30 mouse cellular contexts compared by ENCODE assay signal in the genomic region with DNA sequence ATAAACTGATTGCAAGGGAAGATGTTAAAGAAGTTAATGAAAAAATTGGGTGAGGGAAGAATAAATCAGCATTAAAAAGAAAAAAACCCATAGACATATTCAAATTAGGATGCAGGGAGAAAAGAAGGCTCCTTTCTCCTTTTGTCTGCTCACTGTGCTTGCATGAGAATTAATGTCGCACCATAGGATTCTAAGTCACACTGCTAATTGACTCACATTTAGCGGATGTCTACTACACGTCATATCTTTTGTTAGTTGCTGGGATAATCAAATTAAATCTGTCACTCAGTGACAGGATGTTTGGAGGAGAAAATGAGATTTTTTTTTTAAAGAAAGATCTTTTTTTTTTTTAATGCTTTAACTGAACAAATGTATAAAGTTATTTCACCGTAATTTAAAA. TPM values are rescaled to one million over a fixed set of nuclear protein-coding genes. Genes with fewer than 3 reads are reported as not detected.
DNase-seq lines count a peak whose midpoint lies in the region; ATAC-seq and TF ChIP-seq lines count a peak whose summit lies in the region.
"Had no signal": no experiment of that assay in that cellular context is flagged by ENCODE, and none has a peak within 500 bp of the region (broad histone marks: within the 10 kb centered on the region; RNA-seq: fewer than 3 reads in every experiment).

No protein-coding gene starts in this region.

- H3K27me3 ChIP-seq in forebrain, embryonic 11.5 days (ENCODE audit: control insufficient read depth, insufficient read depth, low read length): no peaks in the 10 kb centered on the region
- H3K27me3 ChIP-seq in forebrain, embryonic 10.5 days (ENCODE audit: poor library complexity, severe bottlenecking): no peaks in the 10 kb centered on the region
- H3K27me3 ChIP-seq in midbrain, embryonic 14.5 days (ENCODE audit: control insufficient read depth, insufficient read depth, low read length): no peaks in the 10 kb centered on the region
- no peaks in the 10 kb centered on the region for H3K27me3 ChIP-seq in midbrain, postnatal 0 days (ENCODE audit: insufficient read depth, low read length)
- no peaks in the 10 kb centered on the region for H3K27me3 ChIP-seq in forebrain, embryonic 14.5 days (replicated peaks; ENCODE audit: control insufficient read depth, insufficient read depth, low read length)
- H3K27me3 ChIP-seq in hindbrain, embryonic 14.5 days (ENCODE audit: control insufficient read depth, insufficient read depth, low read length): no peaks in the 10 kb centered on the region
- H3K27me3 ChIP-seq: CH12.LX; embryonic facial prominence, embryonic 13.5 days; heart, embryonic 12.5 days; limb, embryonic 15.5 days; liver, embryonic 13.5 days had no signal

- 51% methylated on average over 4 of the region's 4 CpGs for WGBS in forebrain, embryonic 11.5 days
- WGBS in forebrain, embryonic 10.5 days: 72% methylated on average over 4 of the region's 4 CpGs
- WGBS in midbrain, embryonic 14.5 days: 21% methylated on average over 4 of the region's 4 CpGs
- 38% methylated on average over 4 of the region's 4 CpGs for WGBS in midbrain, postnatal 0 days
- 18% methylated on average over 4 of the region's 4 CpGs for WGBS in forebrain, embryonic 14.5 days
- 33% methylated on average over 4 of the region's 4 CpGs for WGBS in hindbrain, embryonic 14.5 days

- DNase-seq in forebrain, embryonic 11.5 days (ENCODE audit: low spot score): no peak
- no peak for DNase-seq in forebrain, embryonic 10.5 days (ENCODE audit: extremely low spot score, low spot score)
- DNase-seq in midbrain, embryonic 14.5 days: peak; percentile 49
- no peak for DNase-seq in midbrain, postnatal 0 days (ENCODE audit: low spot score)
- DNase-seq in forebrain, embryonic 14.5 days (ENCODE audit: low spot score): peak; percentile 77
- no peak for DNase-seq in hindbrain, embryonic 14.5 days (ENCODE audit: low spot score)
- no peak for DNase-seq in lung, postnatal 36 days
- no peak for DNase-seq in spleen, adult 12 weeks (ENCODE audit: low spot score)
- DNase-seq: adrenal gland, adult 2 months; adrenal gland, postnatal 36 days; cerebellum, adult 11 months; cerebellum, adult 9-11 months; gastrocnemius, postnatal 36 days; heart, adult 2 months; heart, postnatal 4 days; kidney, adult 11 months; kidney, postnatal 14 days; layer of hippocampus, adult 9-11 months; liver, embryonic 13.5 days; lung, adult 18-20 months; thymus, postnatal 4 days had no signal

- H3K4me2 ChIP-seq in forebrain, embryonic 11.5 days (ENCODE audit: low read depth, low read length, severe bottlenecking): no peak overlapping the region
- no peak overlapping the region for H3K4me2 ChIP-seq in midbrain, embryonic 14.5 days (ENCODE audit: low read length)
- no peak overlapping the region for H3K4me2 ChIP-seq in midbrain, postnatal 0 days (ENCODE audit: low read depth, low read length, poor library complexity, severe bottlenecking)
- H3K4me2 ChIP-seq in forebrain, embryonic 14.5 days (ENCODE audit: low read length): no peak overlapping the region
- no peak overlapping the region for H3K4me2 ChIP-seq in hindbrain, embryonic 14.5 days (replicated peaks)
- H3K4me2 ChIP-seq: embryonic facial prominence, embryonic 13.5 days; heart, embryonic 12.5 days; limb, embryonic 15.5 days; liver, embryonic 13.5 days had no signal

- no peak for TF ChIP-seq CTCF in midbrain, postnatal 0 days (IDR thresholded peaks at IDR 0.05)

- peak; percentile 48; the same call in 1 of the 2 replicates for ATAC-seq in forebrain, embryonic 11.5 days (replicated peaks; ENCODE audit: low FRiP score)
- no peak for ATAC-seq in midbrain, embryonic 14.5 days (ENCODE audit: low FRiP score, low TSS enrichment)
- no peak for ATAC-seq in midbrain, postnatal 0 days (ENCODE audit: low FRiP score)
- peak; percentile 91 for ATAC-seq in forebrain, embryonic 14.5 days
- peak; percentile 55; the same call in 1 of the 2 replicates for ATAC-seq in hindbrain, embryonic 14.5 days (ENCODE audit: low FRiP score)
- ATAC-seq: activated CD4-positive, CD25-positive, alpha-beta regulatory T cell, adult 4 months; inflammation-experienced regulatory T-cells, adult 6 months had no signal

- no peaks in the 10 kb centered on the region for H3K4me1 ChIP-seq in forebrain, embryonic 11.5 days (replicated peaks; ENCODE audit: control insufficient read depth, insufficient read depth, low read length)
- no peaks in the 10 kb centered on the region for H3K4me1 ChIP-seq in forebrain, embryonic 10.5 days
- no peaks in the 10 kb centered on the region; the same call in none of the 2 replicates for H3K4me1 ChIP-seq in midbrain, embryonic 14.5 days (ENCODE audit: control insufficient read depth, insufficient read depth, low read length)
- no peaks in the 10 kb centered on the region for H3K4me1 ChIP-seq in midbrain, postnatal 0 days (ENCODE audit: insufficient read depth, low read length)
- peaks cover 5% of the 10 kb centered on the region; the same call in 1 of the 2 replicates for H3K4me1 ChIP-seq in forebrain, embryonic 14.5 days (ENCODE audit: control insufficient read depth, insufficient read depth, low read length)
- H3K4me1 ChIP-seq in hindbrain, embryonic 14.5 days (replicated peaks; ENCODE audit: control insufficient read depth, insufficient read depth, low read length): peaks cover 6% of the 10 kb centered on the region; the same call in 1 of the 2 replicates
- H3K4me1 ChIP-seq: embryonic facial prominence, embryonic 13.5 days; heart, embryonic 12.5 days; limb, embryonic 10.5 days; limb, embryonic 15.5 days; liver, embryonic 13.5 days had no signal

- H3K9ac ChIP-seq in forebrain, embryonic 11.5 days (ENCODE audit: low read length): no peak overlapping the region
- H3K9ac ChIP-seq in midbrain, embryonic 14.5 days (replicated peaks; ENCODE audit: low read length): no peak overlapping the region
- H3K9ac ChIP-seq in midbrain, postnatal 0 days (replicated peaks; ENCODE audit: low read length, poor library complexity, severe bottlenecking): no peak overlapping the region
- H3K9ac ChIP-seq in forebrain, embryonic 14.5 days (ENCODE audit: low read length): no peak overlapping the region
- no peak overlapping the region for H3K9ac ChIP-seq in hindbrain, embryonic 14.5 days
- H3K9ac ChIP-seq: embryonic facial prominence, embryonic 13.5 days; heart, embryonic 12.5 days; limb, embryonic 15.5 days; liver, embryonic 13.5 days had no signal

- no peak overlapping the region for H3K27ac ChIP-seq in forebrain, embryonic 11.5 days (ENCODE audit: low read depth, low read length)
- H3K27ac ChIP-seq in forebrain, embryonic 10.5 days: no peak overlapping the region
- no peak overlapping the region for H3K27ac ChIP-seq in midbrain, embryonic 14.5 days (replicated peaks; ENCODE audit: low read depth, low read length)
- no peak overlapping the region for H3K27ac ChIP-seq in midbrain, postnatal 0 days (ENCODE audit: low read depth, low read length)
- H3K27ac ChIP-seq in forebrain, embryonic 14.5 days (ENCODE audit: low read depth, low read length): no peak overlapping the region
- H3K27ac ChIP-seq in hindbrain, embryonic 14.5 days: no peak overlapping the region
- H3K27ac ChIP-seq: embryonic facial prominence, embryonic 13.5 days; heart, adult 2 months; limb, embryonic 10.5 days; limb, embryonic 15.5 days; liver, embryonic 13.5 days; macrophage had no signal

- no peaks in the 10 kb centered on the region for H3K36me3 ChIP-seq in forebrain, embryonic 11.5 days (ENCODE audit: control insufficient read depth, insufficient read depth, low read length)
- H3K36me3 ChIP-seq in forebrain, embryonic 10.5 days (replicated peaks): no peaks in the 10 kb centered on the region
- H3K36me3 ChIP-seq in midbrain, embryonic 14.5 days (ENCODE audit: control insufficient read depth, insufficient read depth, low read length): no peaks in the 10 kb centered on the region
- H3K36me3 ChIP-seq in midbrain, postnatal 0 days (ENCODE audit: insufficient read depth, low read length): no peaks in the 10 kb centered on the region
- H3K36me3 ChIP-seq in forebrain, embryonic 14.5 days (ENCODE audit: control insufficient read depth, insufficient read depth, low read length): no peaks in the 10 kb centered on the region
- H3K36me3 ChIP-seq in hindbrain, embryonic 14.5 days (replicated peaks; ENCODE audit: control insufficient read depth, insufficient read depth): no peaks in the 10 kb centered on the region
- H3K36me3 ChIP-seq: embryonic facial prominence, embryonic 13.5 days; heart, embryonic 12.5 days; limb, embryonic 10.5 days; limb, embryonic 15.5 days; liver, embryonic 13.5 days had no signal

- no peaks in the 10 kb centered on the region for H3K9me3 ChIP-seq in forebrain, embryonic 11.5 days (ENCODE audit: control insufficient read depth, low read length)
- H3K9me3 ChIP-seq in forebrain, embryonic 10.5 days: 0 out of 2 replicates have a peak, but pooled peaks cover 3% of the 10 kb centered on the region
- H3K9me3 ChIP-seq in midbrain, embryonic 14.5 days (ENCODE audit: control insufficient read depth, low read length): no peaks in the 10 kb centered on the region
- H3K9me3 ChIP-seq in midbrain, postnatal 0 days (ENCODE audit: low read length): no peaks in the 10 kb centered on the region
- no peaks in the 10 kb centered on the region for H3K9me3 ChIP-seq in forebrain, embryonic 14.5 days (replicated peaks; ENCODE audit: control insufficient read depth, low read length)
- no peaks in the 10 kb centered on the region for H3K9me3 ChIP-seq in hindbrain, embryonic 14.5 days (ENCODE audit: control insufficient read depth, low read length)
- H3K9me3 ChIP-seq: embryonic facial prominence, embryonic 13.5 days; heart, embryonic 12.5 days; limb, embryonic 10.5 days; limb, embryonic 15.5 days; liver, embryonic 13.5 days had no signal

- no peak overlapping the region for H3K4me3 ChIP-seq in forebrain, embryonic 11.5 days (ENCODE audit: low read depth, low read length)
- H3K4me3 ChIP-seq in forebrain, embryonic 10.5 days: no peak overlapping the region
- no peak overlapping the region for H3K4me3 ChIP-seq in midbrain, embryonic 14.5 days (replicated peaks; ENCODE audit: low read depth, low read length)
- no peak overlapping the region for H3K4me3 ChIP-seq in midbrain, postnatal 0 days (ENCODE audit: low read depth, low read length)
- H3K4me3 ChIP-seq in forebrain, embryonic 14.5 days (ENCODE audit: low read depth, low read length): no peak overlapping the region
- no peak overlapping the region for H3K4me3 ChIP-seq in hindbrain, embryonic 14.5 days (replicated peaks; ENCODE audit: low read length)
- H3K4me3 ChIP-seq: embryonic facial prominence, embryonic 13.5 days; heart, adult 2 months; heart, embryonic 12.5 days; limb, embryonic 10.5 days; limb, embryonic 15.5 days; liver, embryonic 13.5 days had no signal

RNA-seq across cellular contexts. Expression of a gene that starts 45.6 kb away (rescaled TPM):
- polyA plus RNA-seq in forebrain, embryonic 11.5 days (2014; fragmentation: Nextera tagmentation; extraction: Ambion mirVana): 2.9 and 3.0 TPM in 2 replicates
- 0.66 and 0.84 TPM in 2 replicates for polyA plus RNA-seq in forebrain, embryonic 10.5 days (2016; fragmentation: Nextera tagmentation; extraction: Ambion mirVana)
- 15.4 and 27.1 TPM in 2 replicates for polyA plus RNA-seq in midbrain, embryonic 14.5 days (2014; fragmentation: Nextera tagmentation; extraction: Ambion mirVana)
- 17.9 and 19.7 TPM in 2 replicates for total RNA-seq in midbrain, postnatal 0 days (2014; rRNA removed)
- polyA plus RNA-seq in midbrain, postnatal 0 days (2015; fragmentation: Nextera tagmentation; extraction: Ambion mirVana): 6.2 and 6.5 TPM in 2 replicates
- polyA plus RNA-seq in forebrain, embryonic 14.5 days (2014; fragmentation: Nextera tagmentation; extraction: Ambion mirVana): 9.0 and 10.4 TPM in 2 replicates
- polyA plus RNA-seq in hindbrain, embryonic 14.5 days (2014; fragmentation: Nextera tagmentation; extraction: Ambion mirVana): 14.3 and 15.8 TPM in 2 replicates
- total RNA-seq: gastrocnemius, adult 18-20 months; gastrocnemius, postnatal 36 days had no signal
- polyA plus RNA-seq: activated CD4-positive, CD25-positive, alpha-beta regulatory T cell, adult 4 months; adrenal gland, adult 2 months; inflammation-experienced regulatory T-cells, adult 6 months; macrophage had no signal

Comparison
In these comparisons a context has a peak if more than half of its experiments do, and no peak if none do; other contexts are left out.
1. DNase-seq: peak in midbrain, embryonic 14.5 days (single experiment) and forebrain, embryonic 14.5 days (single experiment); none in forebrain, embryonic 11.5 days (single experiment), forebrain, embryonic 10.5 days (single experiment), midbrain, postnatal 0 days (single experiment), hindbrain, embryonic 14.5 days (single experiment), lung, postnatal 36 days (single experiment) and spleen, adult 12 weeks (single experiment).
2. ATAC-seq: peak in forebrain, embryonic 11.5 days (single experiment), forebrain, embryonic 14.5 days (single experiment) and hindbrain, embryonic 14.5 days (single experiment); none in midbrain, embryonic 14.5 days (single experiment) and midbrain, postnatal 0 days (single experiment).